Mouse (Mus musculus): ENCODE data around the gene Ppih. TPM values are rescaled to one million over a fixed set of nuclear protein-coding genes. Genes with fewer than 3 reads are reported as not detected.
"Not testable (repeated sequence)": the region's sequence is repeated elsewhere in the genome, so short reads cannot be mapped to it uniquely, and the experiment has no call there.

Ppih gene
- total RNA-seq, 2 experiments from 2014 or later, result 15.2 to 15.4 TPM

DNA sequence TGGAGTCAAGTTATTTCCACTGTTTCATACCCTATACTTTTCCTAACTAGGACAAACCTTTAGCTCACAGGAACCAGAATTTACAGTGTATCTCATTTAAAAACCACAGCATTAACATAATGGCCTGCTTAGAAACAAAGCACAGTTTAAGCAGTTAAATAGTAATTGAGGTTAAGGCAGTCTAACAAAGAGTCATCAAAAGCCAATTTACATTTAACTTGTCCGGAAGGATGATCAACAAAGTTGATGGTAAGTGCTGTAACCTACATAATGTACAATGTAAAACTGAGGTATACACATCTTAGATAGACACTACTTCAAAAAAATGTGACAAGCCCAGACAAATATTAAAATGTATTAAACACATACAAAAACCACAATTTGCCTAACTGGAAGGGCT is 28.4 kb downstream of the Ppih start:
- DNase-seq, result no peak

DNA sequence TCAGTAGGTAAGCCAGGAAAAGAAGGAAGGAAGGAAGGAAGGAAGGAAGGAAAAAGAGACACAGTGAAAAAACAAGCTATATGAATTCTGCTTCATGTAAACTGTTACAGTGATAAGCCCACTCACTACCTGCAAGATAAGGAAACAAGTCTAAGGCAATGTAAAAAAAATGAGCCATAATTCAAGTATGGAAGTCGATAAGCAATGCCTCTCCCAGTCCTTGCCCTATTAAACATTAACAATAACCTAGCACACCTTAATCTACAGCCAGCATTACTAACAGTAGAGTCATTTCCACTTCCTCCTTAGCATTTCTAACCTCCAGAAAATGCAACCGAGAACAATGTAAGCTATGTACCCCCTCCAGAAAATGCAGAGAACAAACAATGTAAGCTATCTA is 35.0 kb downstream of the Ppih start:
- no peak for DNase-seq

DNA sequence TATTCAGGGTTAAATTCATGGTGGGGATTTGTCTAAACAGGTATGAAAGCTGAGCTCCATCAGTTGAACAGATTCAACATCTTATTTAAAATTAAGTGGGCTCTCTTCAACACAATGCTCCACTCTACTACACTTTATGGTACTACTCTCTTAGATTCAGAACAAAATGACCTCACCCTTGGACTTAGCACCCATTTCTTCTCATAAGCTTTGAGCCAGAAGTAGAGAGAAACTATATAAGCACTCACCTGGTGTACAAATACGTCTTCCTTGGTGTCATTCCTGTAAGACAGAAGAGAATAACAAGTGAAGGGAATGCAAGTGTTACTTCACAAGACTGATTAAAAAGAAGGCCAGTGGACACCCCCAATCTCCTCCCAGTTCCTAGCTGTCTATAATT is 35.5 kb downstream of the Ppih start:
- no peak for DNase-seq

DNA sequence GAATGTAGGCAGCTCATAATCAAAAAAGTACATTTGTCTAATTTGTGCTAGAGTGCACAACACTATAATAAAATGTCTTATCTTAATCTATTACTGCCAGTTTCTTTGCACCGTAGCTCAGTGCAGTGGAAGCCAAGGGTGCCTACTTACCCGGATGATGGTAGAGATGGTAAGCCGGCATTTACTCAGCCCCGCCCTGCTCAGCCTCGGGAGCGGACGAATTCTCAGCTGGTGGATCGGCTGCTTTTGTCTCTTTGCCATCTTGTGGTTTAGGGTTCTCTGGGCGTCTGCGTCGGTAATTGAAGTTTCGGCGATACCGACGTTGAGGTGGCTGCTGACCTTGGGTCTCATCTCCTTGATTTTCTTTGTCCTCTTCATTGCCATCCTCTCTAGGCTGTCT is 41.6 kb downstream of the Ppih start:
- not testable (repeated sequence) for DNase-seq

DNA sequence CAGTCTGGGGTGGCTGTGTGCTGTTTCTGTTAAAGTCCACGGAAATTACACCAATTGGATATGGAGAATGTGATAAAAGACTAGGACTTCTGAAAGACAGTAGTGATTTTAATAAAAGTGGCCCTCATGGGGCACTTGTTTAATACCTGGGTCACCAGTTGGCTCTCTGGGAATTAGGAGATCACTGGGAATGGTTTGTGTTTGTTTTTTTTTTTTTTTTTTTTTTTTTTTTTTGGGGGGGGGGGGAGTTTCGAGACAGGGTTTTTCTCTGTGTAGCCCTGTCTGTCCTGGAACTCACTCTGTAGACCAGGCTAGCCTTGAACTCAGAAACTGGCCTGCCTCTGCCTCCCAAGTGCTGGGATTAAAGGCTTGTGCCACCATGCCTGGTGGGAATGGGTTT is 44.6 kb downstream of the Ppih start:
- no peak for DNase-seq

DNA sequence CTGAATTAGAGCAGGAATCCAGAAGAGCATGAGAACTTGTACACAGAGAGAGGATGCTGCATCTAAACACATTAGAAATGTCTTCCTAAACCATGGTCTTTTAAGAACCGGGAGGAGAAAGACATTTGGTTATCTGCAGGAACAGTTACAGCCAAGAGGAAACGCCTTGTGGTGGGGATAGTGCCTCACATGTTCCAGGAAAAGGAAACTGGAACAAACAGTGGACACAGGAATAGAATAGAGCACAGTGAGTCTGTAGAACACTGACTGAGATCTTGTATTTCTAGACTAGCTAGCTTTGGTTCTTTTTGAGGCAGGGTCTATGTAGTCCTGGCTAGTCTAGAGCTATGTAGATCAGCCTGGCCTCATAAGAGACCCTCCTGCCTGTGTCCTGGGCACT is 45.1 kb downstream of the Ppih start:
- DNase-seq, result no peak

DNA sequence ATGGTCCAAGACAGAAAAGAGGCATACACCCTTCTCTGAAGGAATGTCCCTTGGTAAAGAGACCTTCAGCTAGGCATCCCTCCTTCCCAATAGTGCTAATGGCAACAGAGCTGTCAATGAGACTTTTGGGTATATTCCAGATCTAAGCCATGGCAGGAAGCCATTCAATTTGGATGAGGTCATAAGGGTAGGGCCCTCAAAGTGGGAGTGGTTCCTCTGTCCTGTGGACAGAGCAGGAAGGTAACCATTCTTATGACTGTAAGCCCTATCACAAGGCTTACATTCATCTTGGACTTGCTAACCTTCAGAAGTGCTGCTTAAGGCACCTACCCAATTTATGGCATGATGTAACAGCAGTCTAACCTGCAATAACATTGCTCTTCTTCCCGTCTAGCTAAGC is 45.7 kb downstream of the Ppih start:
- no peak for DNase-seq

DNA sequence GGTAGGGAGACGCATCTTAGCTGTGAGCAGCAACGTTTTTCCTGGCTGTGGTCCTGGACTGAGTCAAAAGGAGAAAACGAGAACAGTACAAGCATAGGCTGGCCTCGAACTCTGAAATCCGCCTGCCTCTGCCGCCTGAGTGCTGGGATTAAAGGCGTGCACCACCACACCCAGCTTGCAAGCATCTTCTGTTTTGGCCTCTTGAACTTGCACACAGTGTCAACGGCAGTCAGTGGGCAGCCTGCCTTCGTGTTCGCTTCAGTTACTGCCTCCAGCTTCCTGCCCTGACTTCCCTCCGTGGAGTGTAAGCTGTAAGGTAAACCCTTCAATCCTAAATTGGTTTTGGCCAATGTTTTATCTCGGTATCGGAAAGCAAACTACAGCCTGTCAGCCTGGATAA is 53.7 kb downstream of the Ppih start:
- no peak for DNase-seq

DNA sequence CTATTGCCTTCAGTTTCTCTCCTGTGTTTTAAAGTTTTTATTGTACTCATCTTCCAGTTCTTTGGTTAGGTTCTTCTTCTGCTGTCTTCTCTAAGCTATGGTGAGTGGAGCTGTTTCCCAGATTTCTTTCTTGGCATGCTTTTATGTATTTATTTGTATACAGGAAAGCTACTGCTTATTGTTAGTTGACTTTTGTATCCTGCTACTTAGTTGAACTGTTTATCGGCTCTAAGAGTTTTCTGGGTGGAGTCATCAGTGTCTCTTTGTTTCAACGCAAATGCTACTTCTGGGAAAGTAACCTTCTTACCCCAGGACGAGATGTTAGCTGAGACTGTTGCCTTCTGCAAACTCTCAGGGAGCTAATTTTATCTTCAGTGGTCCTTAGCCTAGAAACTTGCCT is 56.9 kb downstream of the Ppih start:
- no peak for DNase-seq

DNA sequence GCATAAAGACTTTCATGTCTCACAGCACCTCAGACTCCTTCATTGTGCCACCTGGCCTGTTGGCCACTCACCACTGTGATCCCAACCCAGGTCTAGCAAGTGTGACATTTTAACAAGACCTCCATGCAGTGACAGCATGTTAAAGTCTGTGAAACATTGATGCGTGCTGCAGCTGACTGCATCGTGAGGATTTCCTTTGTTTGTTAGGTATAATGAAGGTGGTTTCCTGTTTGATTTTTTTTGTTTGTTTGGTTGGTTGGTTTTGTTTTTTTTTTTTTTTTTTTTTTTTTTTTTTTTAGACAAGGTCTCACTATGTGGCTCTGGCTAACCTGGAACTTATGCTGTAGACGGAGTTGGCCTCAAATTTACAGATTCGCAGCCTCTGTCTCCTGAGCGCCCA is 57.9 kb downstream of the Ppih start:
- DNase-seq, result no peak

DNA sequence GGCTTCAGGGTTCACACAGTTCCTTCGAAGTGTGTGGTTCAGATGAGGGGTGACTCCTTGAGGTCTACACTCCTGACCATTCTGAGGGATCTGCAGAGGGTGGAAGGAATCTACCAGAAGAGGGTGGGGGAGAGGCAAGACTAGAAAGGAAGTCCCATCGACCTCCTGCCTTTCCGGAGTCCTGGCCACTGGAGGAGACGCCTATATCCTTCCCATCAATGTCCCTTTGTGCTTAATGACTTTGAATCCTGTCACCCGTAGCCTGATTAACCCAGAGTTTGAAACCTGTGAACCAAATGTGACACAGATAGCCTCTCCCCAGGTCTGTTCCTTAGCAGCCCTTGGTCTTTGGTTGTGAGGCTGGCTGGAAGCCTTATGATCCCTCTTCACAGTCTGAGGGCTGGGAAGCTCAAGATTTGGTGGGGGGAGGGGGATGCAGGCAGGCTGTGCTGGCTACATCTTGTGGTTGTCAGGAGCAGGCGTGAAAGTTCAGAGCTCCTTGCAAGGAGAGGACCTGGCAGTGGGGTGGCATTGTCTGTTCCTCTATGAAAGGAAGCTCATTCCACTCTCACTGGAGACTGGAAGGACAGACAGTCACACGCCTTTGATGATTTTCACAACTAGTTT is 59.1 kb downstream of the Ppih start:
- no peak for DNase-seq

DNA sequence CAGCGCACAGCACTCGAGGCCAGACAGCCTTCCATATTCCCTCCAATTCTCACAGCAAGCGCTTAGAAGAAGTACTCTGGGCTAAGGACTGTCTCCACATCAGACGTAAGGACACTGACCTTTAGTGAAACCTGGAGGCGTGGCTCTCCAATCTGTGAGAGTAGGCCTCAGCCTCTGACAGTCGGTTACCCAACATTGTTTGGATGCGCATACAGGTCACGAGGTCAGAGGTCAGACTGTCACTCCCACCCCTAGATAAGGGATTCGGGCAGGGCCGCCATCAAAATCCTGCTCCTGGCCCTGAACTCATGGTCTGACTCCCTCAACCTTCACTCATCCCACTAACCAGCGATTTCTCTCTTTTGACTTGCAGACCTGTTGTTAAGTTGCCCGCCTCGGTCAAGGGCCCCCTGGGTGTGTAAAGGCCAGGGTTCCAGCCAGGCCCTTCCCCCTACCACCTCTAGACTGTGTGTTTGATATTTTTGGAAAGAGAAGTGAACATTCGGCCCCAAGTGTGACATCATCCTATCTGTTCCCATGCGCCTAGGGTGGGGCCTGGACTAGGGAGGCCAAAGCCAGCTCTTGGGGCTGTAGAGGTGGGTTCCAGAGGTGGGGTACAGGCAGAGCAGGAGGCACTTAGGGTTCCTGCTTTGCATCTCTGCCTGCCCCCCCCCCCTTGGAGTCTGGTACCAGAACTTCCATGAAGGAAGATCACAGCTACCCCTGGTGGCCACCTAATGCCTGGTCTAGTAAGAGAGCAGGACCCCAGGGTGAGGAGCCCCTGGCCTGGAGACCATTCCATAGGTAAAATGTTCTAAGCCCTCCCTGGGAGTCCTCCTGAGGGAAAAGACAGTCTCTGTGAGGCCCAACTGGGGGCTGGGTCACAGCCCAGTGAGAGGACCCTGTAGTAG is 60.7 kb downstream of the Ppih start:
- no peak for DNase-seq

DNA sequence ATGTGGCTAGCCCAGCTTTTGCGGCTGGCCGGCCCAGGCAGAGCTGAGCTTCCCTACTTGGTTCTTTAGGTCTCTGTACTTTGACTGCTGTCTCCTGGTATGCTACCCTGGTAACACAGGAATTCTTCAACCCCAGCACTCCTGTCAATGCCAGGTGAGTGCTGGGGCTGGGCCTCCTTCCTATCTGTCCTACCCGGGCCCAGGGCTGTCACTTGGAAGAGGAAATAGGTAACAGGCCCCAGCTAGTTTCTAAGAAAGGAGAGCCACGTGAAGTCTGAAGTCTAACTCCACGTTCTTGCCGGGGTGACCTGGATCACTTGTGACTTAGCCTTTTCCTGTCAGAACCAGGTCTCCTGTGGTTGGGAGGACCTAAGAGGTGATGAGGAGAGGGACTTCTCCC is 63.3 kb downstream of the Ppih start:
- DNase-seq, result no peak

DNA sequence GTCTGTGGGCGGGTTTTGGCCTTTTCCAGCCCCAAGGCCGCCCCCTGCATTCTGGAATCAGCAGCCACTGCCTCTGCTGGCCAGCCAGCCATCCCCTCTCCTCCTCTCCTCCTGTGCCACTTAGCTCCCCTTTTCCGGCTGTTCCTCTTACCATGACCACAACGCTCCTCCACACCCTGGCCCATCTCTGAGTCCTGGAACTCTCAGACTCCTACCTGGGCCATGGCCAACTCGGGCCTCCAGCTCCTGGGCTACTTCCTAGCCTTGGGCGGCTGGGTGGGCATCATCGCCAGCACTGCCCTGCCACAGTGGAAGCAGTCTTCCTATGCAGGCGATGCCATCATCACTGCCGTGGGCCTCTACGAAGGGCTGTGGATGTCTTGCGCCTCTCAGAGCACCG is 65.0 kb downstream of the Ppih start, which contains the start of gene Cldn19:
Gene Cldn19, plus strand, starts transcription at position 64 of the 400 bp plus-strand sequence.
- no peak for DNase-seq

DNA sequence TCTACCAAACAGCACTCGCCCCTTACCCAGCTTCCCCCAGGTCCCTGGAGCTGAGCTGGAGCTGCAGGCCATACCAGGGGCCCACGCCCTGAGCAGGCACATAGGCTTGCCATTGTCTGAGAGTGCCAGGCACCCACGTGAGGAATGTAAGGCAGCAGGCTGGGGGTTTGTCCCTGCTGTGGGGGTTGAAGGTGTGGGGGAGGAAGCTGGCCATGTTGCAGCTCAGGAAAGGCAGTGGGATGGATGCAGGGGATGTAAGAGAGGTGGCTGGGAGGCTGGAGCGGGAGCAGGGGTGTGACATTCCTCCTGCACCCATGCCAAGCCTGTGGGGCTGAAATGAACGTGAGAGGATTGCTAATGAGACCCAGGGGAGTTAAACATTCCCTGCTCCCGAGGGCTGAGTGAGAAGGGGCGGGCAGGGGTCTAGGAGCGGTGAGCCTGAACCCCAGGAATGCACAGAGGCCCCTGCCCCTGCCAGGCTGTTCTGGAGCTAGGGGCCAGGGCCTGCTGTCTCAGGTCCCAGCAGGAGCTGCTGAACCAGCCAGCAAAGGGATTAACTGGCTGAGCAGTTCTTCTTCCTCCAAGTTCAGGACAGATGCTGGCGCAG is 66.2 kb downstream of the Ppih start:
- DNase-seq, result no peak

DNA sequence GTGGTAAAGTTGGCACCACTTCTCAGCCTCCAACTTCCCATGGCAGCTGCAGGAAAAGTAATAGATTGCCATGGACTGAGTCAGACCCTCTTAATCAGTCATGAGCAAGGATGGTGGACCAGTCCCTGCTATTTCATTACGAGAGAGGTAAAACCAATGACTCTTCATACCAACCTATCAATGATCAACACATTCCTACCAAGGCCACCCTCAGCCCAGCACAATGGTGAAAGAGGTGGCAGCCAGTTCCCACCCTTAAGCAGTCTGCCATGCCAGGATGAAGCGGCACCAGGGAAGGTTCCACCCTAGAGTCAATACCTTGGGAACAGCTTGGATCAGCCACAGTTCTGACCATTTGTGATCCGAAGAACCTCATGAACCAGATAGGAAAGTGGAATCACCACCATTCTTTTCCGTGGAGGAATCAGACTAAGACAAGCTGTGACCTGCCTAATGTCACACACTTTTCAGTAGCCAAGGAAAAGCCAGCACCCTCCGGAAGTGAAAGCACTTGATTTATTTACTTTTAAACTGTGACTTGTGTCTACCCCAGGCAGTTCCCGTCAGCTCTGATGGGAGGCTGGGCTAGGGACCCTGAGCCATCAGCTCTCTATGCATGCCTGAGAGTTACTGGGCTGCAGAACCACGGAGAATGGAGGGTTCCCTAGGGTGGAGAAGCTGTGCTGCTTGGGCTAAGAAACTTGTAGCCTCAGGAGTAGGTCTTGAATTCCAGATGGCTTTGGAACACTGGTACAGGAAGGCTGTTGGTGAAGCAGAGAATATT is 68.1 kb downstream of the Ppih start:
- DNase-seq, result no peak

Other genes starting within 250 kb of the Ppih start
- 1 to 10 TPM; 5.2 to 5.4 TPM for gene Slc2a1, start 211.8 kb downstream of the Ppih start, total RNA-seq (2021)
- gene Zfp691, start 146.4 kb downstream of the Ppih start, total RNA-seq (2021), result 1 to 10 TPM; 8.7 to 8.9 TPM
- gene Ermap, start 130.5 kb downstream of the Ppih start, total RNA-seq (2021), result 1 to 10 TPM in 1 of 2 experiments, under 1 TPM in 1; 0.49 to 1.9 TPM
- 10 to 100 TPM; 38.2 to 44.7 TPM for gene Svbp, start 125.2 kb downstream of the Ppih start, total RNA-seq (2021)
- gene Tmem269, start 102.3 kb downstream of the Ppih start, total RNA-seq (2021), result not detected
- gene AU022252, start 87.8 kb downstream of the Ppih start, total RNA-seq (2021), result 10 to 100 TPM; 19.3 to 21.2 TPM
- 10 to 100 TPM; 23.3 to 30.5 TPM for gene P3h1, start 87.6 kb downstream of the Ppih start, total RNA-seq (2021)
- 10 to 100 TPM; 12.8 to 17.0 TPM for gene Cldn19, start 65.1 kb downstream of the Ppih start, total RNA-seq (2021)
- 100 to 1,000 TPM; 547 to 553 TPM for gene Ybx1, start 25.9 kb downstream of the Ppih start, total RNA-seq (2021)
- under 1 TPM; 0.21 to 0.56 TPM for gene Ccdc30, start 95.0 kb upstream of the Ppih start, total RNA-seq (2021)
- gene Ppcs, start 101.9 kb upstream of the Ppih start, total RNA-seq (2021), result 1 to 10 TPM; 3.8 to 5.5 TPM
- not detected for gene Zmynd12, start 102.3 kb upstream of the Ppih start, total RNA-seq (2021)
- gene Rimkla, start 172.1 kb upstream of the Ppih start, total RNA-seq (2021), result under 1 TPM; 0.41 to 0.47 TPM
- 10 to 100 TPM; 32.1 to 38.2 TPM for gene Foxj3, start 216.5 kb upstream of the Ppih start, total RNA-seq (2021)
- 1 to 10 TPM; 6.8 to 7.8 TPM for gene Frg2f1, start 219.0 kb upstream of the Ppih start, total RNA-seq (2021)

All from gastrocnemius, postnatal 10 days (tissue).